Comparison of ENCODE assay signal across 8 mouse cellular contexts in the genomic region with DNA sequence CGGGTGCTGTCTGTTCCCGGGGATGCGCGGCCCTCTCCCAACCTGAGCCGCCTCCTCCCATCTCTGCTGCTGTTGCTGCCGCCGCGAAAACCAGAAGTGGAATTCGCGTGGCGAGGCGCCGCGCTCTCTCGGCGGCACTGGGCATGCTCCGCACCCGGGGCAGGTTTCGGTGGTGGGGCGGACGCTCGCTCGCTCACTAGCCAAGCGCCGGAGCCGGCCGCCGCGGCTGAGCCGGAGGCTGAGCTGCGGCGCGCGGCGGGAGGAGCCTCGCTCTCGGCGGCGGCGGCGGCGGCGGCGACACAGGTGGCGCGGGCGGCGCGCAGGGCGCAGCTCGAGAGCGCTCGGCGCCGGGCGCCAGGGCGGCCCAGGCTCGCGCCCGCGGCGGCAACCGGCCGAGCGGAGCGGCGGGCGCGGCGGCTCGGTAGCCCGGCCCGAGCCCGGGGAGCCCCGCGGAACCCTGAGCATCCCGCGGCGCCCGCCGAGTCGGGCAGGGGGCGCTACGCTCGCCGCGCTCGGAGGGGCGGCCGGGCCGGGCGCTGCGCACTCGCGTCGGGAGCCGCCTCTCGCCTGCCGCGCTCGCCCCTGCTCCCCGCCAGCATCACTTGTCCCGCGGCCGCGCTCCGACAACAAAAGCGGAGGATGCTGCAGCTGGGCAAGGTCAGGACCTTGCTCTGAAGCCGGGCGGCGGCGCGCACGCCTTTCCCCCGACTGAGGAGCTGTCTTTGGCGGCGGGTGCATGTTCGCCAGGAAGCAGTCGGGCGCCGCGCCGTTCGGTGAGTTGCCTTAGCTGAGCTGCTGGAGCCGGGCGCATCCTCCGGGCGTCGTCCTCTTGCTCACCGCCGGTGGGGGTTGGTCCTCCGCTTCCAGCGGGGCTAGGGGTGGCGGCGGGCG. TPM values are rescaled to one million over a fixed set of nuclear protein-coding genes. Genes with fewer than 3 reads are reported as not detected.
A peak's percentile ranks its signal among the peaks of the same experiment; 100 is the strongest.
DNase-seq lines count a peak whose midpoint lies in the region; ATAC-seq and TF ChIP-seq lines count a peak whose summit lies in the region.

A gene (plus strand): TSS at position 203 of the 891 bp plus-strand sequence.

- H3K9me3 ChIP-seq in intestine, postnatal 0 days (ENCODE audit: control insufficient read depth) = no peaks in the 10 kb centered on the region
- H3K9me3 ChIP-seq in stomach, embryonic 14.5 days (ENCODE audit: control insufficient read depth, low read depth, low read length) = no peaks in the 10 kb centered on the region

- peak within 1 kb of the TSS; percentile 90 for H3K4me2 ChIP-seq in intestine, postnatal 0 days (replicated peaks; ENCODE audit: low read depth)
- peak within 1 kb of the TSS; percentile 89 for H3K4me2 ChIP-seq in stomach, embryonic 14.5 days (replicated peaks; ENCODE audit: low read depth, low read length)

- peak within 1 kb of the TSS; percentile 59 for H3K4me3 ChIP-seq in intestine, postnatal 0 days (ENCODE audit: low read depth, low read length)
- H3K4me3 ChIP-seq in stomach, embryonic 14.5 days (ENCODE audit: low read depth, low read length) = peak within 1 kb of the TSS; percentile 56

- H3K27me3 ChIP-seq in intestine, postnatal 0 days (replicated peaks; ENCODE audit: control insufficient read depth, insufficient read depth, low read length) = peaks cover 38% of the 10 kb centered on the region
- H3K27me3 ChIP-seq in stomach, embryonic 14.5 days (ENCODE audit: control insufficient read depth, insufficient read depth, low read length) = peaks cover 10% of the 10 kb centered on the region; the same call in 1 of the 2 replicates

- H3K9ac ChIP-seq in intestine, postnatal 0 days (ENCODE audit: low read depth, low read length) = peak within 1 kb of the TSS; percentile 17; the same call in 1 of the 2 replicates
- H3K9ac ChIP-seq in stomach, embryonic 14.5 days (replicated peaks; ENCODE audit: low read depth, low read length) = peak within 1 kb of the TSS; percentile 25; the same call in 1 of the 2 replicates

- TF ChIP-seq CTCF in intestine, postnatal 0 days (IDR thresholded peaks at IDR 0.05; ENCODE audit: low read depth) = no peak; the same call in 1 of the 2 replicates

- under 1% methylated on average over 99 of the region's 136 CpGs for WGBS in intestine, postnatal 0 days
- WGBS in stomach, embryonic 14.5 days = 1% methylated on average over 104 of the region's 136 CpGs

- H3K27ac ChIP-seq in intestine, postnatal 0 days (ENCODE audit: low read depth, low read length) = no peak within 1 kb of the TSS
- no peak within 1 kb of the TSS for H3K27ac ChIP-seq in stomach, embryonic 14.5 days (ENCODE audit: low read length)

- ATAC-seq in intestine, postnatal 0 days = peak; percentile 75
- peak; percentile 86 for ATAC-seq in stomach, embryonic 14.5 days (ENCODE audit: insufficient number of reproducible peaks, insufficient read depth, low FRiP score, low read depth)
- ATAC-seq in erythroid progenitor cell, adult 5-6 weeks (replicated peaks; ENCODE audit: low FRiP score, poor library complexity, severe bottlenecking) = no peak

- no peaks in the 10 kb centered on the region for H3K36me3 ChIP-seq in intestine, postnatal 0 days (ENCODE audit: control insufficient read depth, insufficient read depth)
- no peaks in the 10 kb centered on the region for H3K36me3 ChIP-seq in stomach, embryonic 14.5 days (ENCODE audit: control insufficient read depth, insufficient read depth, low read length)

- H3K4me1 ChIP-seq in intestine, postnatal 0 days (replicated peaks; ENCODE audit: control insufficient read depth, insufficient read depth, low read length) = no peaks in the 10 kb centered on the region
- H3K4me1 ChIP-seq in stomach, embryonic 14.5 days (ENCODE audit: control insufficient read depth, insufficient read depth, low read length) = no peaks in the 10 kb centered on the region

- peak; percentile 40 for DNase-seq in adrenal gland, adult 2 months
- peak; percentile 83 for DNase-seq in cerebellum, adult 8-10 months
- DNase-seq in forelimb bud, embryonic 11.5 days (ENCODE audit: low read depth, low spot score) = peak; percentile 68
- DNase-seq in left cerebral cortex, postnatal 25 days (ENCODE audit: low spot score in 2 of 2) = peak; percentile 87 to 93
- DNase-seq in mesoderm, embryonic 11.5 days (ENCODE audit: low read depth, low spot score) = peak; percentile 86

- intact Hi-C loops in left cerebral cortex, postnatal 25 days (cut with DNase I) = loop anchor here (5.0 to 10.0 kb wide), 7 partner anchors 100 to 1095 kb away; no protein-coding TSS in a partner anchor

RNA-seq across cellular contexts. Expression of the gene that starts here (rescaled TPM):
- 1 to 10 TPM; 2.3 to 5.1 TPM for total RNA-seq in adrenal gland, adult 2 months (2021)
- 3.3 and 4.5 TPM in 2 replicates for polyA plus RNA-seq in adrenal gland, adult 2 months (2012; rRNA removed)
- polyA plus RNA-seq in intestine, postnatal 0 days (2015; fragmentation: Nextera tagmentation; extraction: Ambion mirVana) = 0.81 and 1.0 TPM in 2 replicates
- 100 to 1,000 TPM; 251 to 266 TPM for total RNA-seq in left cerebral cortex, postnatal 25 days (2021)
- polyA plus RNA-seq in stomach, embryonic 14.5 days (2014; fragmentation: Nextera tagmentation; extraction: Ambion mirVana) = 6.7 and 7.2 TPM in 2 replicates
- 1.8 TPM in 1 of 2 replicates, not detected in the other for total RNA-seq in erythroid progenitor cell, adult 5-6 weeks (2015; ENCODE audit: low replicate concordance)
- total RNA-seq in erythroid progenitor cell, adult 5-6 weeks (2017; ENCODE audit: low replicate concordance) = not detected in 2 replicates

Comparison
In these comparisons a context has a peak if more than half of its experiments do, and no peak if none do; other contexts are left out.
1. RNA of the gene that starts here (total RNA-seq): 251 to 266 TPM in left cerebral cortex, postnatal 25 days; 2.3 to 5.1 TPM in adrenal gland, adult 2 months and 1.8 TPM in erythroid progenitor cell, adult 5-6 weeks; every median in the first group is over 10 times any median in the second.
2. DNase-seq: peak in every context shown above with its lines; median percentile 90 in left cerebral cortex, postnatal 25 days; 86 in mesoderm, embryonic 11.5 days; 83 in cerebellum, adult 8-10 months; 68 in forelimb bud, embryonic 11.5 days; 40 in adrenal gland, adult 2 months.